ENCODE assay signal across 9 mouse cellular contexts in the genomic region with DNA sequence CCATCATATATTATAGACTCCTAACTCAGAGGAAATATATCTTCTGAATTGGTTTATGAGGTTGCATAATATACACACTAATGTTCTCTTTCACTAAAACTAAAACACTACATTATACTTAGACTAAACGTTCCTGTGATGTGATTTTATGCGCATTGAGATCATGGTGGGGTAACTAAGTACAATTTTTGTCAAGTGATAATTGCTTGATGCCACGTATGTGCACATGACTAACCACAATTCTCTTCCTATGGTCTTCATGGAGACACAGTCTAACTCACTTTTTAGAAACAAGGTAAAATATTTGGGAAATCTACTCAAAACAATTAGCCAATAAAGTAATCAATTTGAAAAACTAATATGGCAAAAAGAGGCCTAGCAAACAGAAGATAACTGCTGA. TPM values are rescaled to one million over a fixed set of nuclear protein-coding genes. Genes with fewer than 3 reads are reported as not detected.
DNase-seq lines count a peak whose midpoint lies in the region; ATAC-seq and TF ChIP-seq lines count a peak whose summit lies in the region.
"Had no signal": no experiment of that assay in that cellular context is flagged by ENCODE, and none has a peak within 500 bp of the region (broad histone marks: within the 10 kb centered on the region; RNA-seq: fewer than 3 reads in every experiment).

No protein-coding gene starts in this region.

- peak overlapping the region; percentile 97; the same call in 1 of the 2 replicates for H3K4me3 ChIP-seq in kidney, adult 2 months (ENCODE audit: insufficient read depth, low read depth, low read length)
- H3K4me3 ChIP-seq in brown adipose tissue, adult 24 weeks (ENCODE audit: insufficient read depth, low read depth, low read length): peak overlapping the region; percentile 99
- H3K4me3 ChIP-seq in hindbrain, postnatal 0 days (ENCODE audit: low read length): peak overlapping the region; percentile 98
- H3K4me3 ChIP-seq in midbrain, embryonic 15.5 days: peak overlapping the region; percentile 98

- H3K9ac ChIP-seq in hindbrain, postnatal 0 days (replicated peaks; ENCODE audit: low read length): peak overlapping the region; percentile 97
- peak overlapping the region; percentile 100 for H3K9ac ChIP-seq in midbrain, embryonic 15.5 days

- 38% methylated on average over 3 of the region's 3 CpGs for WGBS in kidney, adult 2 months
- 62% methylated on average over 3 of the region's 3 CpGs for WGBS in hindbrain, postnatal 0 days
- WGBS in midbrain, embryonic 15.5 days: 70% methylated on average over 3 of the region's 3 CpGs

- H3K27me3 ChIP-seq in kidney, adult 2 months (replicated peaks; ENCODE audit: control insufficient read depth, insufficient read depth, low read length): no peaks in the 10 kb centered on the region
- H3K27me3 ChIP-seq in hindbrain, postnatal 0 days (ENCODE audit: insufficient read depth, low read length): no peaks in the 10 kb centered on the region
- H3K27me3 ChIP-seq in midbrain, embryonic 15.5 days (replicated peaks): no peaks in the 10 kb centered on the region

- H3K9me3 ChIP-seq in hindbrain, postnatal 0 days (ENCODE audit: low read length): no peaks in the 10 kb centered on the region
- H3K9me3 ChIP-seq in midbrain, embryonic 15.5 days: no peaks in the 10 kb centered on the region

- no peak for TF ChIP-seq CTCF in kidney, adult 2 months (conservative IDR thresholded peaks at IDR 0.05; ENCODE audit: insufficient read depth, insufficient read length, low read depth, low read length)
- TF ChIP-seq CTCF in hindbrain, postnatal 0 days (IDR thresholded peaks at IDR 0.05; ENCODE audit: low read depth): no peak

- no peak for DNase-seq in kidney, adult 2 months
- no peak for DNase-seq in kidney, adult 8-10 months
- DNase-seq in hindbrain, postnatal 0 days (ENCODE audit: low spot score): no peak
- DNase-seq in cerebellum, adult 11 months: no peak
- DNase-seq in layer of hippocampus, postnatal 14 days (ENCODE audit: low spot score in 2 of 2): no peak
- no peak for DNase-seq in thymus, postnatal 25 days
- DNase-seq: gastrocnemius, postnatal 25 days had no signal

- TF ChIP-seq POLR2A in kidney, adult 2 months (IDR thresholded peaks at IDR 0.05; ENCODE audit: low read depth, low read length): no peak

- no peaks in the 10 kb centered on the region for H3K36me3 ChIP-seq in kidney, adult 2 months (ENCODE audit: control insufficient read depth, insufficient read depth, low read length)
- H3K36me3 ChIP-seq in hindbrain, postnatal 0 days (ENCODE audit: insufficient read depth, low read length): no peaks in the 10 kb centered on the region
- 0 out of 2 replicates have a peak, but pooled peaks cover 3% of the 10 kb centered on the region for H3K36me3 ChIP-seq in midbrain, embryonic 15.5 days (replicated peaks)

- H3K27ac ChIP-seq in kidney, adult 2 months (ENCODE audit: insufficient read depth, low read depth, low read length): no peak overlapping the region
- H3K27ac ChIP-seq in brown adipose tissue, adult 24 weeks (replicated peaks; ENCODE audit: low read depth, low read length): no peak overlapping the region
- H3K27ac ChIP-seq in hindbrain, postnatal 0 days: no peak overlapping the region
- H3K27ac ChIP-seq in midbrain, embryonic 15.5 days: no peak overlapping the region

- no peak for ATAC-seq in hindbrain, postnatal 0 days
- no peak for ATAC-seq in midbrain, embryonic 15.5 days (replicated peaks)

- peak overlapping the region; percentile 59 for H3K4me2 ChIP-seq in hindbrain, postnatal 0 days (ENCODE audit: low read depth, low read length)
- H3K4me2 ChIP-seq in midbrain, embryonic 15.5 days: peak overlapping the region; percentile 64

- H3K4me1 ChIP-seq in kidney, adult 2 months (ENCODE audit: control insufficient read depth, insufficient read depth, low read length): no peaks in the 10 kb centered on the region; the same call in 1 of the 2 replicates
- peaks cover 5% of the 10 kb centered on the region for H3K4me1 ChIP-seq in brown adipose tissue, adult 24 weeks (ENCODE audit: control insufficient read depth, insufficient read depth, insufficient read length, low read length)
- peaks cover 6% of the 10 kb centered on the region; the same call in 1 of the 2 replicates for H3K4me1 ChIP-seq in hindbrain, postnatal 0 days (ENCODE audit: insufficient read depth, low read length)
- peaks cover 21% of the 10 kb centered on the region for H3K4me1 ChIP-seq in midbrain, embryonic 15.5 days

RNA-seq across cellular contexts. Expression of a gene that starts 1.2 kb away (rescaled TPM):
- 20.5 and 37.5 TPM in 2 replicates for polyA plus RNA-seq in kidney, adult 2 months (2012; rRNA removed)
- polyA plus RNA-seq in brown adipose tissue, adult 24 weeks (2012; ENCODE audit: insufficient read depth, insufficient read length, missing spikeins): 128 and 161 TPM in 2 replicates
- 35.9 and 38.5 TPM in 2 replicates for total RNA-seq in hindbrain, postnatal 0 days (2014; rRNA removed)
- polyA plus RNA-seq in hindbrain, postnatal 0 days (2015; fragmentation: Nextera tagmentation; extraction: Ambion mirVana): 147 and 150 TPM in 2 replicates
- polyA plus RNA-seq in midbrain, embryonic 15.5 days (2015; fragmentation: Nextera tagmentation; extraction: Ambion mirVana): 131 and 134 TPM in 2 replicates
- total RNA-seq in layer of hippocampus, postnatal 14 days (2021): 10 to 100 TPM; 55.3 to 59.5 TPM
